Comparison of ENCODE assay signal across 9 mouse cellular contexts in the genomic region with DNA sequence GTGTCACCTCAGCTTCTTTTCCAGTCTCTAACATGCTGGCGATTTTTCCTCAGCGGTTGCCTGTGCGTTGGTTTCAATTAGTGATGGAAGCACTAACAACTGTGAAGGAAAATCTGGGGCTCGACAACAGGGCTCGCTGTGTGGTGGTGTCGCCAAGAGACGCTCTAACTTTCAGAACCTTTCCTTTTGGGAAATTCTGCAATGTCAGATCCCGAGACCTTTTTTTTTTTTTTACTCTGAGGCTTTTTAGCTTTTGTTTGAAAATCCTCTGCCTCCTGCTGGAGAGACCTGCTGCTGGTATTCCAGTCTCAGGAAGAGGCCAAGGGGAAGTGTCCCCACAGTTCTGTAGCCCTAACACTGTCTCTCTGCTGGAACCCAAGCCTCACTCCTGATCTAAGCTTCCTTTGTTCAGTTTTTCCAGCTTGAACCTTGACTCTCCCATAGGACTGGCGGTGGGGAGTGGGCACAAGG.
DNase-seq lines count a peak whose midpoint lies in the region; ATAC-seq lines count a peak whose summit lies in the region.
"Had no signal": no experiment of that assay in that cellular context is flagged by ENCODE, and none has a peak within 500 bp of the region (broad histone marks: within the 10 kb centered on the region; RNA-seq: fewer than 3 reads in every experiment).

No protein-coding gene starts in this region.

- H3K36me3 ChIP-seq in heart, embryonic 10.5 days, result no peaks in the 10 kb centered on the region
- no peaks in the 10 kb centered on the region for H3K36me3 ChIP-seq in embryonic facial prominence, embryonic 12.5 days
- H3K36me3 ChIP-seq in hindbrain, embryonic 16.5 days (ENCODE audit: control insufficient read depth, insufficient read depth, low read length), result no peaks in the 10 kb centered on the region
- H3K36me3 ChIP-seq in midbrain, embryonic 15.5 days (replicated peaks), result no peaks in the 10 kb centered on the region

- H3K9me3 ChIP-seq in heart, embryonic 10.5 days, result no peaks in the 10 kb centered on the region
- H3K9me3 ChIP-seq in embryonic facial prominence, embryonic 12.5 days, result no peaks in the 10 kb centered on the region
- no peaks in the 10 kb centered on the region for H3K9me3 ChIP-seq in hindbrain, embryonic 16.5 days (ENCODE audit: control insufficient read depth, low read length)
- H3K9me3 ChIP-seq in midbrain, embryonic 15.5 days, result no peaks in the 10 kb centered on the region

- peaks cover 4% of the 10 kb centered on the region; the same call in 1 of the 2 replicates for H3K27me3 ChIP-seq in heart, embryonic 10.5 days (ENCODE audit: insufficient read depth, poor library complexity, severe bottlenecking)
- no peaks in the 10 kb centered on the region for H3K27me3 ChIP-seq in embryonic facial prominence, embryonic 12.5 days
- H3K27me3 ChIP-seq in hindbrain, embryonic 16.5 days (replicated peaks; ENCODE audit: control insufficient read depth, insufficient read depth, low read length), result no peaks in the 10 kb centered on the region
- peaks cover 10% of the 10 kb centered on the region; the same call in 1 of the 2 replicates for H3K27me3 ChIP-seq in midbrain, embryonic 15.5 days (replicated peaks)

- peak overlapping the region; percentile 38 for H3K4me2 ChIP-seq in embryonic facial prominence, embryonic 12.5 days (replicated peaks)
- H3K4me2 ChIP-seq in hindbrain, embryonic 16.5 days (ENCODE audit: low read length), result peak overlapping the region; percentile 47
- H3K4me2 ChIP-seq in midbrain, embryonic 15.5 days, result peak overlapping the region; percentile 30

- DNase-seq in heart, embryonic 10.5 days (ENCODE audit: low spot score), result no peak
- DNase-seq in heart, postnatal 4 days, result no peak
- DNase-seq in frontal cortex, postnatal 36 days (ENCODE audit: low spot score in 2 of 2), result no peak
- DNase-seq in urinary bladder, postnatal 4 days (ENCODE audit: low spot score in 2 of 2), result no peak
- no peak for DNase-seq in cerebellum, postnatal 4 days (ENCODE audit: low spot score in 2 of 2)

- H3K4me1 ChIP-seq in heart, embryonic 10.5 days, result peaks cover 17% of the 10 kb centered on the region
- H3K4me1 ChIP-seq in embryonic facial prominence, embryonic 12.5 days, result peaks cover 11% of the 10 kb centered on the region
- H3K4me1 ChIP-seq in hindbrain, embryonic 16.5 days (ENCODE audit: control insufficient read depth, insufficient read depth, low read depth, low read length), result peaks cover 4% of the 10 kb centered on the region
- peaks cover 13% of the 10 kb centered on the region for H3K4me1 ChIP-seq in midbrain, embryonic 15.5 days

- whole genome bisulfite sequencing in heart, embryonic 10.5 days, result 1% methylated on average over 9 of the region's 9 CpGs
- 3% methylated on average over 9 of the region's 9 CpGs for WGBS in embryonic facial prominence, embryonic 12.5 days
- WGBS in hindbrain, embryonic 16.5 days, result 4% methylated on average over 9 of the region's 9 CpGs
- WGBS in midbrain, embryonic 15.5 days, result 0% methylated on average over 9 of the region's 9 CpGs

- peak overlapping the region; percentile 81 for H3K27ac ChIP-seq in heart, embryonic 10.5 days
- peak overlapping the region; percentile 51; the same call in 1 of the 2 replicates for H3K27ac ChIP-seq in embryonic facial prominence, embryonic 12.5 days
- no peak overlapping the region for H3K27ac ChIP-seq in hindbrain, embryonic 16.5 days (ENCODE audit: low read depth, low read length)
- no peak overlapping the region for H3K27ac ChIP-seq in midbrain, embryonic 15.5 days

- H3K9ac ChIP-seq in embryonic facial prominence, embryonic 12.5 days, result no peak overlapping the region
- H3K9ac ChIP-seq in hindbrain, embryonic 16.5 days (ENCODE audit: low read depth, low read length), result no peak overlapping the region
- no peak overlapping the region for H3K9ac ChIP-seq in midbrain, embryonic 15.5 days

- H3K4me3 ChIP-seq in heart, embryonic 10.5 days, result peak overlapping the region; percentile 50
- H3K4me3 ChIP-seq in embryonic facial prominence, embryonic 12.5 days, result peak overlapping the region; percentile 9
- H3K4me3 ChIP-seq in hindbrain, embryonic 16.5 days (ENCODE audit: low read length), result peak overlapping the region; percentile 15
- peak overlapping the region; percentile 11; the same call in 1 of the 2 replicates for H3K4me3 ChIP-seq in midbrain, embryonic 15.5 days

- 0 out of 2 replicates have a peak, but pooled peaks have one; percentile 64 for ATAC-seq in embryonic facial prominence, embryonic 12.5 days (ENCODE audit: insufficient number of reproducible peaks, insufficient read depth, low FRiP score, low TSS enrichment)
- ATAC-seq in hindbrain, embryonic 16.5 days, result peak; percentile 20; the same call in 1 of the 2 replicates
- ATAC-seq in midbrain, embryonic 15.5 days (replicated peaks), result no peak
- ATAC-seq: inflammation-experienced regulatory T-cells, adult 6 months had no signal

Comparison
In these comparisons a context has a peak if more than half of its experiments do, and no peak if none do; other contexts are left out.
1. H3K27ac ChIP-seq: peak in heart, embryonic 10.5 days (single experiment) and embryonic facial prominence, embryonic 12.5 days (single experiment); none in hindbrain, embryonic 16.5 days (single experiment) and midbrain, embryonic 15.5 days (single experiment).
2. Peak in every context shown above with its lines, with median percentiles within 50 percentile points of each other: H3K4me3 ChIP-seq and H3K4me2 ChIP-seq.